Mouse (Mus musculus) megakaryocyte, embryonic 14.5 days (primary cell): Measurements from ENCODE around the gene Plekha8. TPM values are rescaled to one million over a fixed set of nuclear protein-coding genes. Genes with fewer than 3 reads are reported as not detected.

Experiments used
- H3K27me3 ChIP-seq: replicated peaks from 2 replicates; pipeline ENCODE3; 2012; ENCODE audit warnings: inconsistent platforms
- H3K36me3 ChIP-seq: replicated peaks from 2 replicates; pipeline ENCODE3; 2012; ENCODE audit warnings: low read length, inconsistent platforms, mixed read lengths
- H3K4me1 ChIP-seq: 2 replicates; pipeline ENCODE4 v1.6.1; 2012; ENCODE audit warnings: inconsistent platforms
- H3K4me3 ChIP-seq: replicated peaks from 2 replicates; pipeline ENCODE3; 2012; ENCODE audit warnings: moderate library complexity, mild to moderate bottlenecking, inconsistent platforms
- H3K9me3 ChIP-seq: 2 replicates; pipeline ENCODE4 v1.6.1; 2012; ENCODE audit warnings: inconsistent platforms
- FLI1 ChIP-seq: IDR thresholded peaks from 2 replicates; pipeline ENCODE4 v1.6.1; 2012; ENCODE audit warnings: low read length, inconsistent platforms, mixed read lengths
- GATA1 ChIP-seq: IDR thresholded peaks from 3 replicates; pipeline ENCODE4 v1.6.1; 2012; ENCODE audit warnings: mixed read lengths, low read length, inconsistent platforms, borderline replicate concordance
- polyA plus RNA-seq: library from polyadenylated mRNA; stranded (reverse); fragments of >175 nt; gene quantifications from 2 replicates; pipeline ENCODE4 v1.2.3, GENCODE M21; 2012; ENCODE audit warnings: low replicate concordance; ENCODE audit not compliant: insufficient read depth

Plekha8 gene
- polyA plus RNA-seq, 1 experiment = 0.35 TPM

DNA sequence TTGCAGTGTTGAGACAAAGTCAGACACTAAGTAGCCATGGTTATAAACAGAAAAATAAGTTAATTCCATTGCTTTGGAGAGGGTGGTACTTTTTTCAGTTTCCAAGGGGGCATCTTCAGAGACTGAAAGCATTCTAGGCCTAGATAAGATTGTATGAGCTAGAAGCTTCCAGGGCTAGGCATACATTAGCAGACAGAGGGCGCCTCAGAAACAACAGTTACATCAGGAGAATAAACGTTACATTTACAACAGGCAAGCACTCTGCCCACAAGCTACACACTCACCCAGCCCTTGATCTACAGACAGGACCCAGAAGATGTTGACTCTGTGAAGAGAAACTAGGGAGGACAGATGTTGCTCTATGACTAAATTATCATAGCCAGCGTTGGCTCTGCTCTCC, 36.6 kb downstream of the Plekha8 start:
- H3K27me3 ChIP-seq = no peaks in the 10 kb centered on the region
- TF ChIP-seq GATA1 (no peak), FLI1 (no peak)
- peaks cover 19% of the 10 kb centered on the region for H3K4me1 ChIP-seq
- H3K4me3 ChIP-seq = no peak overlapping the region
- H3K36me3 ChIP-seq = peaks cover 8% of the 10 kb centered on the region
- no peaks in the 10 kb centered on the region for H3K9me3 ChIP-seq

DNA sequence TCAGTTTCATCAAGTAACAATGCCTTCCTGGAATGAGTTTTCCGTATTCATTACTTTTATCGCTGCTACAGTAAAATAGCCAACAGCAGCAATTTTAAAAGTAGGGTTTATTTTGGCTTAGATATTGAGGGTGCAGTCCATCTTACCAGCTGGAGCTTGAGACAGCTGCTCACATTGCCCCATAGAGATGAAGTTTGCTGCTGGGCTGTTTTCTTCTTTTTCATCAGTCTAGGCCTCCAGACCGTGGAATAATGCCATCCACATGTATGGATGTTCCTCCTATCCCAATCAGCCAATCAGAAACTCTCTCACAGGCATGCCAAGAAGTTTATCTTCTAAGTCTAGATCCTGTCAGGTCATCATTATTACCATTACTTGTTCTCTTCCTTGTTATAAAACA, 45.0 kb downstream of the Plekha8 start:
- no peaks in the 10 kb centered on the region for H3K9me3 ChIP-seq
- H3K36me3 ChIP-seq = no peaks in the 10 kb centered on the region
- no peak for TF ChIP-seq GATA1
- TF ChIP-seq FLI1 = no peak
- peaks cover 1% of the 10 kb centered on the region for H3K27me3 ChIP-seq
- no peaks in the 10 kb centered on the region for H3K4me1 ChIP-seq
- H3K4me3 ChIP-seq = no peak overlapping the region

DNA sequence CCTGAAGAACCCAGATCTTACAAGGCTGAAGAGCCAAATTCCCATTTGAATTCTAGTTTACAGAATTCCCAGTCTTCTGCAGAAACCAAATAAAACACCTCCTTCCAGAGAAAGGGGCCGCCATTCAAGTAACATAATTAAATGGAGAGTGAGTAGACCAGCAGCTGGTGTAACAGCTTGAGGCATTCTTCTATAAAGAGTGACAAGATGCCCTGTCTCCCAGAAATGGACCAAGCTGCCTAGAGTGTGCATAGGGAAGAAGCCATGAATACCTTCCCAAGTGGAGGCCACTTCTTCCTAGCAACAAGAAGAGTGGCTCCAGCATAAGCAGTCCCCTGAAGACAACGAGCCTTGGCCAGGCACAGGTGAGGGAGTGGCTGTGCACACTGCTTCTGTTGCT, 47.0 kb downstream of the Plekha8 start:
- peaks cover 5% of the 10 kb centered on the region for H3K27me3 ChIP-seq
- H3K4me1 ChIP-seq = no peaks in the 10 kb centered on the region
- no peaks in the 10 kb centered on the region for H3K9me3 ChIP-seq
- TF ChIP-seq FLI1 (no peak), GATA1 (no peak)
- no peaks in the 10 kb centered on the region for H3K36me3 ChIP-seq
- H3K4me3 ChIP-seq = no peak overlapping the region

DNA sequence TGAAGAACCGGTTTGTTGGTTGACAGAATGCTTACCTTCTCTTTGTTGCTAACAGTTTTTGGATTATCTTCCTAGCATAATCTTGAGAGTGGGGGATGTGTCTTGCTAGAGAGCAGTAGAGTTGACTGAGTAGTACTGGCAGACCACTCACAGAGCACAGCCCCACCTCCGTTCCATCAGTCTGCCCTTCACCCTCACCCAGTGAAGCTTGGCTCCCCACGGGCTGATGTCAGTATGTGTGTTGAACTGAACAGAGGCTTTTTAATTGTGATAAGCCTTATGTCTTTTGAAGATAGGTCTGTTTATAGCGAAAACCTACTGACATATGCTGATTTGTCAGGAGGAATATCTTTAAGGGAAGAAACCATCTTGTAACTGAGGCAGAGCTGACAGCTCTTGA, 48.3 kb downstream of the Plekha8 start:
- no peaks in the 10 kb centered on the region for H3K4me1 ChIP-seq
- H3K9me3 ChIP-seq = no peaks in the 10 kb centered on the region
- TF ChIP-seq FLI1 (no peak), GATA1 (no peak)
- no peaks in the 10 kb centered on the region for H3K36me3 ChIP-seq
- peaks cover 5% of the 10 kb centered on the region for H3K27me3 ChIP-seq
- H3K4me3 ChIP-seq = no peak overlapping the region

DNA sequence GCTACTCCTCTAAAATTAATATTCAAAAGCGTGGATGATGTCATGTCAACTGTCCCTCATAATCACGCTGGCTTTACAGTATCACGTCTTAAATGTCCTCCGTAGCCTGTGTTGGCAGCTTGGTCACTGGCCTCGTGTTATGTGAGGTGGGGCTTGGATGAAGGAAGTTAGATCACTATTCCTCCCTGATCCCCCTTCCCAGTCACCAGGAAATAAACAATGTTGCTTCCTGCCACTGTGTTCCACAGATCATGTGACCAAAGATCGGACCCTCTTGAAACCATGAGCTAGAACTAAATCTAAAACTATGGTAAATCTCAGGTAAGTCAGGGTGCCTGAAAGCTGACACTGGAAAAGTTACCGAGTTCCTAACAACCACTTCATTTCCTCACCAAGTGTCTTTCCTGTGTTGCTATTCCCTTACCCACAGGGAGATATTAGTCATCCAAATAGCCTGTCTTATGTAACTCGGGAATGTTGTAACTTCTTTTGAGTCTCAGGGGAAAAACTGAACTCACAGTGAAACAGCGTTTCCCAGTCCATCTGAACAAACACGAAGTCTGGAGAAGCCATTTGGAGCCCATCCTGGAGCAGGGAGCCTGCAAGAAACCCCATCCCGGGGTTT, 60.7 kb downstream of the Plekha8 start:
- peaks cover 4% of the 10 kb centered on the region for H3K4me1 ChIP-seq
- no peak for TF ChIP-seq FLI1
- no peak for TF ChIP-seq GATA1

DNA sequence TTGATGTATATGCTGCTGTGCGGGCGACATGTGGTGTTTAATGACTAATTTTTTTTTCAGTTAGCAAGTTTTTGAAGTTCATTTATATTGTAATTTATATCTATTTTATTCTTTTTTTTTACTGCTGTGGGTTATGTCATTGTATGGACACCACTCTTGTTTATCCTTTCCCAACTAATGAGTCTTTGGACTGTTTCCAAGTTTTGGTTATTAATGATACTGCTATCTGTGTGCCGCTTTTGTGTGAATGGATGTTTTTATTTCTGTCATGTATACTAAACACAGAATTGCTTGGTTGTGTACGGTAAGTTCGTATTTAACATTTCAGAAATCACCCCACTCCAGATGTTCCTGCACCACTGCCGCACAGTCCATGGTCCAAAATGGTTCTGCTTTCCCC, 63.0 kb downstream of the Plekha8 start:
- Histone ChIP-seq H3K9me3 (no peaks in the 10 kb centered on the region), H3K4me3 (no peak overlapping the region)

More for the DNA sequence above, 60.7 kb downstream of the Plekha8 start:
- Histone ChIP-seq H3K36me3 (no peaks in the 10 kb centered on the region), H3K9me3 (no peaks in the 10 kb centered on the region), H3K27me3 (peaks cover 11% of the 10 kb centered on the region), H3K4me3 (no peak overlapping the region)

DNA sequence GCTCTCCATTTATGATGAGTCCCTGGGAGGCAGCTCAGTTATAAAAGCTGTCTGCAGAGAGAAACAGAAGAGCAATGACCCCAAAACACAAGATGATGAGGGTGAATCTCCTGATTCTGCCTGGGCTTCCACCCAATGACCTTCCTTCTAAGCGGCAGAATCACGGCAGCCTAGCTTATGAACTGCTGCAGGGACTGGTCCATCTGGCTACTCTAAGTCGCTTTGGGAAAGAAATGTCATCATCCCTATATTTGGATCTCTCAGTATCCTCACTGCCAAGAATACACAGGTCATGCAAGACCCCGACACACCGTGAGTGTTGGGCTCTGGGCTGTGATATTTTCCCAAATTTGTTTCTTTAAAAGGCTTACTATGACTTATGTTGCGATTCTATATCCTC, 75.0 kb downstream of the Plekha8 start:
- Histone ChIP-seq H3K4me1 (no peaks in the 10 kb centered on the region), H3K36me3 (no peaks in the 10 kb centered on the region), H3K4me3 (no peak overlapping the region), H3K9me3 (peaks cover 23% of the 10 kb centered on the region), H3K27me3 (peaks cover 29% of the 10 kb centered on the region)
- TF ChIP-seq FLI1 (no peak), GATA1 (no peak)

More for the DNA sequence above, 63.0 kb downstream of the Plekha8 start:
- TF ChIP-seq GATA1 (no peak), FLI1 (no peak)
- Histone ChIP-seq H3K36me3 (no peaks in the 10 kb centered on the region), H3K4me1 (peaks cover 4% of the 10 kb centered on the region), H3K27me3 (peaks cover 9% of the 10 kb centered on the region)

DNA sequence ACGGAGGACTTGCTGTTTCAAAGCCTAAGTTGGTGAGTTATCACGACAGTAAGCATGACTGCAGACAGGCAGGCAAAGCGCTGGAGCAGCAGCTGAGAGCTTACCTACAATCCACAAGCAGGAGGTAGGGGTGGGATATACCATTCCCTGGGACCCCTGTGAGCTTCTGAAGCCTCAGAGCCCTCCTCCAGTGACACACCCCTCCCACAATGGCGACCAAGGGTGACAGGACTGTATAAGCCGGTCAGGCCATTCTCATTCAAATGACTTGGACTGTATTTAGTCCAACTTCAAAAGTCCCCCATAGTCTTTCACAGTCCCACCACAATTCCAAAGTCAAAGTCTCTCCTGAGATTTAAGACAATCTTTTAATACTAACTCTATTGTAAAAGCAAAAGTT, 78.0 kb downstream of the Plekha8 start:
- H3K9me3 ChIP-seq = peaks cover 18% of the 10 kb centered on the region
- H3K4me1 ChIP-seq = no peaks in the 10 kb centered on the region
- no peaks in the 10 kb centered on the region for H3K36me3 ChIP-seq
- no peak overlapping the region for H3K4me3 ChIP-seq
- TF ChIP-seq FLI1 (no peak), GATA1 (no peak)
- peaks cover 29% of the 10 kb centered on the region for H3K27me3 ChIP-seq

DNA sequence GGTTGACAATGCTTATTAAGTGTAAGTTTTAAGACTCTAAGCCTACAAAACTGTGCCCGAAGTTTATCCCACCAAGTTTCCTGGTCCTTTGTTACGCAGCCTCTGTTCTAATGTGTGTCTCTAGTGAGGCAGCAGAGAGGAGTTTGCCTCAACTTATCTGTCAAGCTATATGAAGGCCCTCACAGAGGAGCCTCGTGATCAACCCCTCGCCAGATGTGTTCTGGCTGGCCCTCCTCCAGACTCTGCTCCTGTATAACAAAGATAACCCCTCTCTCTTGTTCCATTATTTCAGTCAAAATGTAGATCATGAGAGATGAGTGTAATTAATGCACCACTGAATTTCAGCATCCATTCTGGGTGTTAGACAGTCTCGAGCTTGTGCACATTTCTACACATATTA, 84.8 kb downstream of the Plekha8 start:
- TF ChIP-seq FLI1 = no peak
- no peak for TF ChIP-seq GATA1
- peaks cover 30% of the 10 kb centered on the region for H3K4me1 ChIP-seq
- H3K27me3 ChIP-seq = peaks cover 49% of the 10 kb centered on the region
- H3K4me3 ChIP-seq = no peak overlapping the region
- H3K36me3 ChIP-seq = no peaks in the 10 kb centered on the region
- peaks cover 8% of the 10 kb centered on the region; the same call in 1 of the 2 replicates for H3K9me3 ChIP-seq

DNA sequence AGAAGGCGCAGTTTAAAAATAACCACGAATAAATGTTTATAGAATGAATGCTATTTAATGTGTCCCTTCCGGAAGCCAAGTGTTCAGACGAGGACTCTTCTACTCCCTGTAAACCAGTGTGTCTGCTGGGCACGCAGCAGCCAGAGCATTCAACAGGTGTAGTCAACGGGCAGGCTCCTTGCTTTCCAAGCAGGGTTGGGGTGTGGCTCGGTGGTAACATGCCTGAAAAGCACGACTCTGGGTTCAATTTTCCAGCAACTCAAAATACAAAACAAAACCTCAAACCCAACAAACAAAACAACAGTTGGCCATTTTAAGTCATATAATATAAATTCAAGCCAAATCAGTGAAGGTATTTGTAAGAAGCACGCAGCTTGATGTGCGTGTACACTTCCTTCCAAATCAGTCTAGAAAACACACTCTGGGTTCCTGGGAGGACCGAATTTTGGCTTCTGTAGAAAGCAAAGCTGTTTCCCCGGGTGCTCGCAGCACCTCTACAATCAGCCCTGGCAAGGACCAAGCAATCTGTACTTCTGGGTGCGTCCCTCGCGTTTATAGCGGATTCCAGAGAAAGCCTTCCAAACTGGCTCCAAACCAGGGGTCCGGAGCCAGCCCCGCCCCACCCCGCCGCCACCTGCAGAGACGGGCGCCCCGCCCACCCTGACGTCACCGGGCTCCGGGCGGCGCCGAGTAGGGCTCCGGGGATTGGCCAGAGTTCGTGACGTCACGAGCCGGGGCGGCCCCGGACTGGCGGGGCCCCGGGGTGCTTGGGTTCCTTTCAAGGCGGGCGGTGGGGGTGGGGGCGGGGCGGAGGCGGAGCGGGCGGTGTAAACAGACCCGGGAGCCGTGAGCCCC, 86.2 kb downstream of the Plekha8 start, which contains the start of gene Mturn:
Mturn (plus strand) TSS at position 734 of the 855 bp plus-strand sequence.
- H3K9me3 ChIP-seq = 0 out of 2 replicates have a peak, but pooled peaks cover 8% of the 10 kb centered on the region
- no peak for TF ChIP-seq FLI1
- no peak for TF ChIP-seq GATA1
- peaks cover 44% of the 10 kb centered on the region for H3K4me1 ChIP-seq
- no peaks in the 10 kb centered on the region for H3K36me3 ChIP-seq
- H3K27me3 ChIP-seq = peaks cover 57% of the 10 kb centered on the region
- H3K4me3 ChIP-seq = peak within 1 kb of the TSS; percentile 99
